Mouse (Mus musculus) heart, adult 2 months (tissue): ENCODE measurements around the gene Cd99l2. TPM values are rescaled to one million over a fixed set of nuclear protein-coding genes. Genes with fewer than 3 reads are reported as not detected.
"Not testable (repeated sequence)": the region's sequence is repeated elsewhere in the genome, so short reads cannot be mapped to it uniquely, and the experiment has no call there.

Experiments used
- DNase-seq, 2 experiments: peaks; one replicate each; pipeline ENCODE4 v3.0.0; 2021
- H3K27ac ChIP-seq: fragments of 200-600 bp; 2 replicates; pipeline ENCODE4 v1.8.1; 2022
- H3K27me3 ChIP-seq: fragments of 200-500 bp; 2 replicates; pipeline ENCODE4 v1.6.1; 2012; ENCODE audit warnings: mild to moderate bottlenecking, low read length, inconsistent platforms, mixed read lengths; ENCODE audit not compliant: control insufficient read depth, insufficient read depth
- H3K36me3 ChIP-seq: fragments of 200-500 bp; 2 replicates; pipeline ENCODE4 v1.6.1; 2012; ENCODE audit warnings: low read length, inconsistent platforms; ENCODE audit not compliant: control insufficient read depth, insufficient read depth
- H3K4me1 ChIP-seq: fragments of 200-500 bp; 2 replicates; pipeline ENCODE4 v1.6.1; 2011; ENCODE audit warnings: low read length; ENCODE audit not compliant: control insufficient read depth, insufficient read depth
- H3K4me3 ChIP-seq: fragments of 200-600 bp; 2 replicates; pipeline ENCODE4 v1.8.1; 2022
- H3K79me2 ChIP-seq: fragments of 200-500 bp; replicated peaks from 2 replicates; pipeline ENCODE4 v1.6.1; 2012; ENCODE audit warnings: mild to moderate bottlenecking, inconsistent platforms, low read length, moderate library complexity, mixed read lengths; ENCODE audit not compliant: control insufficient read depth, insufficient read depth
- H3K9ac ChIP-seq: fragments of 200-500 bp; 2 replicates; pipeline ENCODE4 v1.6.1; 2012; ENCODE audit warnings: low read depth, mild to moderate bottlenecking, control low read depth, inconsistent platforms, low read length, mixed read lengths
- CTCF ChIP-seq: fragments of 200-600 bp; IDR thresholded peaks from 2 replicates; pipeline ENCODE4 v1.8.1; 2022; ENCODE audit warnings: antibody characterized with exemption, mild to moderate bottlenecking, moderate library complexity
- EP300 ChIP-seq: fragments of 200-500 bp; IDR thresholded peaks from 2 replicates; pipeline ENCODE4 v1.6.1; 2011; ENCODE audit warnings: low read depth, low read length, control low read depth; ENCODE audit not compliant: insufficient read depth
- POLR2A ChIP-seq: fragments of 200-500 bp; IDR thresholded peaks from 2 replicates; pipeline ENCODE4 v1.6.1; 2011; ENCODE audit warnings: mild to moderate bottlenecking, low read depth, low read length, control low read depth; ENCODE audit not compliant: insufficient read depth
- WGBS: fragments of 180-500 bp; shearing (Covaris S2); methylation state at CpG from one replicate; pipeline ENCODE4 v1.1.7; 2018; 5-methylcytosine and 5-hydroxymethylcytosine counted together
- intact Hi-C: fragments of 180-260 bp; cut with DNase I; formaldehyde crosslinking; loops from one replicate; pipeline ENCODE4 v1.15.1; 2025
- polyA plus RNA-seq: library from polyadenylated mRNA; depleted of rRNA; stranded (reverse); fragments of >200 nt; gene quantifications from 2 replicates; pipeline ENCODE4 v1.2.3, GENCODE M21; 2012
- total RNA-seq, 2 experiments: library from RNA; stranded (reverse); gene quantifications; 2 replicates each; pipeline ENCODE4 v1.2.3; 2021

Cd99l2 gene
- total and polyA plus RNA-seq, 3 experiments = 35.9 to 70.4 (median 58.3) TPM

- Histone ChIP-seq H3K4me1 (no peaks in the 10 kb centered on the region), H3K4me3 (no peak overlapping the region), H3K27me3 (no peaks in the 10 kb centered on the region), H3K36me3 (no peaks in the 10 kb centered on the region), H3K27ac (no peak overlapping the region), H3K9ac (no peak overlapping the region), H3K79me2 (no peaks in the 10 kb centered on the region)
- TF ChIP-seq CTCF (no peak), POLR2A (no peak), EP300 (no peak)
- DNase-seq = no peak
- intact Hi-C loops = no loop called here
- 72% methylated on average over 4 of the region's 4 CpGs for WGBS
Observed at GRCm38 (mm10) chrX:71519252-71519651, 26.6 kb upstream of the Cd99l2 start.

GRCm38 (mm10) chrX:71506591-71506990 is 13.9 kb upstream of the Cd99l2 start:
- DNase-seq, intact Hi-C loops, H3K9ac ChIP-seq, H3K27ac ChIP-seq, H3K27me3 ChIP-seq, H3K36me3 ChIP-seq, H3K4me1 ChIP-seq, H3K79me2 ChIP-seq, H3K4me3 ChIP-seq: not testable (repeated sequence)
- WGBS = 79% methylated on average over 4 of the region's 4 CpGs

GRCm38 (mm10) chrX:71493279-71493656 is 619 bp upstream of the Cd99l2 start:
- DNase-seq = peak; percentile 52 to 58
- Histone ChIP-seq H3K9ac (peak overlapping the region; percentile 97), H3K79me2 (no peaks in the 10 kb centered on the region), H3K4me3 (peak overlapping the region; percentile 61), H3K36me3 (no peaks in the 10 kb centered on the region), H3K27me3 (no peaks in the 10 kb centered on the region), H3K4me1 (peaks cover 1% of the 10 kb centered on the region), H3K27ac (peak overlapping the region; percentile 85)
- TF ChIP-seq CTCF = peak; percentile 52
- TF ChIP-seq POLR2A = 0 out of 2 replicates have a peak, but pooled peaks have one; percentile 6
- no peak for TF ChIP-seq EP300
- intact Hi-C loops = loop anchor here (5.0 kb wide), 2 partner anchors 64 to 66 kb away; partner anchors contain the start of gene Hmgb3
- 23% methylated on average over 9 of the region's 9 CpGs for WGBS

DNA sequence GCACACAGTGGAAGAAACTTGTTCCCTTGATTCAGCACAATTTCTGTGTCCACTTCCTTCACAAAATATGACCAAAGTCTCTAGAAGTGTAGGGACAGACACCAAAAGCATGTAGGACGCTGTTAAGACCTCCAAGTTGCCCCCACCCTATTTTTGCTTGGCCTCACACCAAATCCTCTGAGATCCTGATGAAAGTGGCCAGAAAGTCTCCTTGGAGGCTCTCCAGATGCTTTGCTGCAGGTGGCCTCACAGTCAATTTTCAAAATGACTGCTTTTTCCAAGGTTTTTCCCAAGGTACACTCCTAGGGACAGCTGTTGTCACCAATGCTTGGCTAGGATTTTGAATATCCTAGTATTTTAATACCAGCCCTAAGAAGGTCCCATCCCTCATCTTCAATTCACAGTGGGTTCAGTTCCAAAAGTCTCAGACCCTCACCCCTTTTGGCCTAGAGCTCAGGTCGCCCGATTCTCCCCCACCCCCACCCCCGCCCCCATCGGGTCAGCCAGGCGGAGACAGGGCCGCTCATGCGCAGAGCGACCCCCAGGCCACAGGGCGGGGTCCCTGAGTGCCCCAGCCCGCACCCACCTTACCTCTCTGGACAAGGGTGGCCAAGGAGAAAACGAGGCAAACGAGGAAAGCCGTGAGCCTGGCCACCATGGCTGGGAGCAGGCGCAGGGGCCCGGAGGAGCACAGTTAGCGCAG is 567 bp downstream of the Cd99l2 start:
- 30% methylated on average over 17 of the region's 17 CpGs for WGBS

DNA sequence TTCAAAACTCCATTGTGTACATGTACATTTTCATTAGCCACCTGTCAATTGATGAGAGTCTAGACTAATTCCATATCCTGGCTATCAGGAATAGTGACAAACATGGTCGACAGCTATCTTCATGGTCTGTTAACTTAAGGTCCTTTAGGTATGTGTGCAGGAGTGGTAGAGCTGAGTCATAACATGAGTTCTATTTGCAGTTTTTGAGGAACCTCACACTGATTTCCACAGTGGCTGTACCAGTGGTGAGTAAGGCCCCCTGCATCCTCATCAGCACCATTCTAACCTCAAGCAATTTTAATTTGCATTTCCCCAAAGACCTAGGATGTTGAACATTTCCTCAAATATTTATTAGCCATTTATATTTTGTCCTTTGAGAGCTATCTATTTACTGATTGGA is 3.3 kb downstream of the Cd99l2 start:
- Histone ChIP-seq H3K27ac (no peak overlapping the region), H3K79me2 (no peaks in the 10 kb centered on the region), H3K36me3 (no peaks in the 10 kb centered on the region), H3K4me3 (no peak overlapping the region), H3K9ac (no peak overlapping the region), H3K27me3 (no peaks in the 10 kb centered on the region), H3K4me1 (peaks cover 1% of the 10 kb centered on the region)
- no peak for DNase-seq
- TF ChIP-seq POLR2A = no peak
- no peak for TF ChIP-seq CTCF
- no peak for TF ChIP-seq EP300
- 59% methylated on average over 1 of the region's 1 CpGs for WGBS
- intact Hi-C loops = no loop called here

More for the DNA sequence above, 567 bp downstream of the Cd99l2 start:
- Histone ChIP-seq H3K4me3 (peak overlapping the region; percentile 61), H3K36me3 (no peaks in the 10 kb centered on the region), H3K27ac (peak overlapping the region; percentile 85), H3K4me1 (peaks cover 1% of the 10 kb centered on the region), H3K9ac (peak overlapping the region; percentile 97), H3K79me2 (no peaks in the 10 kb centered on the region), H3K27me3 (no peaks in the 10 kb centered on the region)
- DNase-seq = no peak
- TF ChIP-seq POLR2A (no peak), EP300 (no peak), CTCF (no peak)
- intact Hi-C loops = loop anchor here (5.0 kb wide), 2 partner anchors 65 kb away; partner anchors contain the start of gene Hmgb3

DNA sequence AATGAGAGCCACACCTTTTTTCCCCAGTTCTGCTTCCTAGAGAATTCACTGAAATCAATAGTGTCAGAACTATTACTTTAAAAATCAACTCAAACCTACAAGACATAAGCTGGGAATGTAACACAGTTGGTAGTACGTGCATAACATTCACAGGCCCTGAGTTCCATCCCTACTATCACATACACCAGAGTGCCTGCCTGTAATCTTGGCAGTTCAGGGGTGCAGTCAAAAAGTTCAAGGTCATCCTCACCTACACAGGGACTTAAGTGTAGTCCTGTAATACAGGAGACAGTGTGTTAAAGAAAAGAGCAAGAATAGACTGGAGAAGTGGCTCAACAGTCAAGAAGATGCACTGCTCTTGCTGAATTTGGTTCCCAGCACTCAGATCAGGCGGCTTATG is 10.4 kb downstream of the Cd99l2 start:
- intact Hi-C loops = no loop called here
- no peaks in the 10 kb centered on the region for H3K4me1 ChIP-seq
- no peak overlapping the region for H3K27ac ChIP-seq

More for the DNA sequence above, 10.4 kb downstream of the Cd99l2 start:
- Histone ChIP-seq H3K36me3 (no peaks in the 10 kb centered on the region), H3K27me3 (no peaks in the 10 kb centered on the region), H3K4me3 (no peak overlapping the region), H3K9ac (no peak overlapping the region), H3K79me2 (no peaks in the 10 kb centered on the region)
- DNase-seq = no peak
- no peak for TF ChIP-seq EP300
- no peak for TF ChIP-seq POLR2A
- TF ChIP-seq CTCF = no peak
- WGBS = 91% methylated on average over 2 of the region's 2 CpGs
